Mouse (Mus musculus) midbrain, postnatal 0 days (tissue): ENCODE measurements around the gene Klk7. TPM values are rescaled to one million over a fixed set of nuclear protein-coding genes. Genes with fewer than 3 reads are reported as not detected.

Experiments used
- ATAC-seq: fragments of 200-750 bp; cut with Nextera tagmentation; 2 replicates; pipeline ENCODE4 v1.8.0; 2017; ENCODE audit warnings: moderate number of reproducible peaks, mild to moderate bottlenecking, moderate TSS enrichment, moderate library complexity; ENCODE audit not compliant: low FRiP score
- DNase-seq: peaks from one replicate; pipeline ENCODE4 v3.0.0-alpha.2; 2015; ENCODE audit warnings: low spot score
- H3K27ac ChIP-seq: fragments of 300-500 bp; sonication (generic); 2 replicates; pipeline ENCODE4 v1.5.1; 2014; ENCODE audit warnings: low read depth, mild to moderate bottlenecking, low read length, mixed read lengths
- H3K27me3 ChIP-seq: fragments of 300-500 bp; sonication (generic); 2 replicates; pipeline ENCODE4 v1.6.1; 2014; ENCODE audit warnings: low read length, control low read depth, mixed read lengths; ENCODE audit not compliant: insufficient read depth
- H3K36me3 ChIP-seq: fragments of 300-500 bp; sonication (generic); 2 replicates; pipeline ENCODE4 v1.6.1; 2014; ENCODE audit warnings: low read length, control low read depth, mixed read lengths; ENCODE audit not compliant: insufficient read depth
- H3K4me1 ChIP-seq: fragments of 300-500 bp; sonication (generic); 2 replicates; pipeline ENCODE4 v1.6.1; 2014; ENCODE audit warnings: mild to moderate bottlenecking, control low read depth, antibody characterized with exemption, low read length, mixed read lengths; ENCODE audit not compliant: insufficient read depth
- H3K4me2 ChIP-seq: fragments of 300-500 bp; sonication (generic); 2 replicates; pipeline ENCODE4 v1.6.1; 2014; ENCODE audit warnings: low read depth, mild to moderate bottlenecking, low read length, mixed read lengths; ENCODE audit not compliant: poor library complexity, severe bottlenecking
- H3K4me3 ChIP-seq: fragments of 300-500 bp; sonication (generic); 2 replicates; pipeline ENCODE4 v1.5.1; 2014; ENCODE audit warnings: low read depth, mild to moderate bottlenecking, low read length, moderate library complexity
- H3K9ac ChIP-seq: fragments of 300-500 bp; sonication (generic); replicated peaks from 2 replicates; pipeline ENCODE4 v1.6.1; 2014; ENCODE audit warnings: mild to moderate bottlenecking, low read length, moderate library complexity, mixed read lengths; ENCODE audit not compliant: poor library complexity, severe bottlenecking
- H3K9me3 ChIP-seq: fragments of 300-500 bp; sonication (generic); 2 replicates; pipeline ENCODE4 v1.6.1; 2016; ENCODE audit warnings: low read length, control low read depth
- CTCF ChIP-seq: IDR thresholded peaks from 2 replicates; pipeline ENCODE4 v1.5.1; 2016; ENCODE audit warnings: antibody characterized with exemption, mild to moderate bottlenecking
- whole genome bisulfite sequencing: fragments of 180-500 bp; shearing (Covaris S2); extraction: QIAGEN DNeasy Blood & Tissue Kit; methylation state at CpG from one replicate; pipeline ENCODE4 v1.1.7; 2014; 5-methylcytosine and 5-hydroxymethylcytosine counted together
- polyA plus RNA-seq: library from polyadenylated mRNA; unstranded; fragments of >200 nt; fragmentation: Nextera tagmentation; extraction: Ambion mirVana; gene quantifications from 2 replicates; pipeline ENCODE4 v1.2.1, GENCODE M21; 2015
- total RNA-seq: library from RNA; depleted of rRNA; stranded (reverse); fragments of >200 nt; gene quantifications from 2 replicates; pipeline ENCODE4 v1.2.3, GENCODE M21; 2014

The Klk7 gene
- total and polyA plus RNA-seq, 2 experiments from 2014 or later, result 0.16 TPM

DNA sequence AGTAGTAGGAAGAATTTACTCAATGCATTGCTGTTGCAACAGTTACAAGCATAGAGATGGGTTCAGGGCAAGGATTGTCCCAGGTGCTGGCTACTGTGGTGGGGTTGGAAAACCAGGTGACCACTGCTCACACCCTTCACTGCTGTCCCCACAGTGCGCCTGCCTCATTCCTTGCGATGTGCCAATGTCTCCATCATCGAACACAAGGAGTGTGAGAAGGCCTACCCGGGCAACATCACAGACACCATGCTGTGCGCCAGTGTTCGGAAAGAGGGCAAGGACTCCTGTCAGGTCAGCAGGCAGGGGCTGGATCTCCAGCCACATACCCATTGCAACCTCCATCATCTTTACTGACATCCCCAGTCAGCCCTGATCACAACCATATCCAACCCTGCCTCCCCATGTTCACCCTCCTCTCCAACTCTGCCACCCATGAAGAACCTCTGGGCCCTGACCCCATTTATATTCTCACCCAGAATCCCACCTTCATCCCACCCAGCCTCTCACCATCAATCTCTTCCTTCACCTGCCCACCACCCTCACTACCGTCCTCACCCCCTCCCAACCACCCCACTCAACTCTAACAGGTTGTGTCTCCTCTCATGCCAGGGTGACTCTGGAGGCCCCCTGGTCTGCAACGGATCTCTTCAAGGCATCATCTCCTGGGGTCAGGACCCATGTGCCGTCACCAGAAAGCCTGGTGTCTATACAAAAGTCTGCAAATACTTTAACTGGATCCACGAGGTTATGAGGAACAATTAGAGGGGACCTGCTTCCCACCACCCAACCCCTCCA, 32.7 kb upstream of the Klk7 start:
- Histone ChIP-seq H3K4me1 (0 out of 2 replicates have a peak, but pooled peaks cover 4% of the 10 kb centered on the region), H3K9me3 (no peaks in the 10 kb centered on the region), H3K9ac (no peak overlapping the region), H3K36me3 (no peaks in the 10 kb centered on the region), H3K27me3 (0 out of 2 replicates have a peak, but pooled peaks cover 2% of the 10 kb centered on the region), H3K4me3 (no peak overlapping the region), H3K4me2 (no peak overlapping the region), H3K27ac (no peak overlapping the region)
- 87% methylated on average over 10 of the region's 10 CpGs for WGBS
- no peak for DNase-seq
- TF ChIP-seq CTCF, result no peak
- ATAC-seq, result no peak

DNA sequence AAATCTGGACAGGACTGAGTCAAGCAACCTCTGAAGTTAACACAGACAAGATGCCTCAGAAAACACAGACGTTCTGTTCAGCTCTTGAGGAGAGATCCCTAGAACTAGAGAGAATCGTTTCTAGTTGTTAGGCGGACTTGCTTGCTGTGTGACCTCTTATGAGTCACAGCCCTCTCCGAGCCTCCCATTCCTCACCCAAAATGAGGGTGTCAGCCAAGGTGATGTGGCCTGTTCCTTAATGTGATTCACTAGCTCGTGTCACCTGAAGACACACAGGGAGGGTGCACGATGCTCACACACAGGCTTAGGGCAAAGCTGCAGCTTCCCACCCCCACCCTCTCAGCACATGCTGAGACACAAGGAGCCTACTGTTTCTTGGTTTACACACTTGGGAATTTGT, 30.9 kb upstream of the Klk7 start:
- H3K4me1 ChIP-seq, result 0 out of 2 replicates have a peak, but pooled peaks cover 4% of the 10 kb centered on the region
- ATAC-seq (no peak), DNase-seq (no peak)
- 0 out of 2 replicates have a peak, but pooled peaks cover 5% of the 10 kb centered on the region for H3K27me3 ChIP-seq
- H3K9me3 ChIP-seq, result no peaks in the 10 kb centered on the region
- no peak for TF ChIP-seq CTCF
- WGBS, result 80% methylated on average over 6 of the region's 6 CpGs
- no peak overlapping the region for H3K27ac ChIP-seq
- H3K9ac ChIP-seq, result no peak overlapping the region
- no peak overlapping the region for H3K4me3 ChIP-seq
- no peaks in the 10 kb centered on the region for H3K36me3 ChIP-seq
- H3K4me2 ChIP-seq, result no peak overlapping the region

DNA sequence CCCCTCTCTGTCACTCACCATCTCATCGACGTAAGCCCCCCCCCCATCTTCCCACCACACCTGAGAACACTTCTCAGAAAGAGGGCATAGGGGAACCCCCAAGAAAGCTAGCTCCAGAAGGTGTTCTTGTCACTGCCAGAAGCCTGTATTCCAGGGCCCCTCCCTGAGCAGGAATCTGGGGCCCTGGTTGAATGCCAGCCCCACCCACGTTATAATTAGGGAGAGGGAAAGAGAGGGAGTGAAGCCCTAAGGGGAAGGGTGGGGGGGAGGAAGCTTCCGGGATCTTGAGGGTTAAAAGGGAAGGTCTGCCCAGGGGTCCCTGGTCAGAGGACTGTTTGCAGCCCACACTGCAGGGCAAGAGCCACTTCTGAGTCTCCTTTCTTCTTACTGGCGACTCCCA, 30.3 kb upstream of the Klk7 start, which contains the start of gene Klk10:
Gene Klk10 (plus strand): TSS at position 290 of the 400 bp plus-strand sequence.
- ATAC-seq (no peak), DNase-seq (no peak)
- 52% methylated on average over 5 of the region's 5 CpGs for WGBS
- no peak within 1 kb of the TSS for H3K4me2 ChIP-seq
- H3K9ac ChIP-seq, result no peak within 1 kb of the TSS
- H3K9me3 ChIP-seq, result no peaks in the 10 kb centered on the region
- no peaks in the 10 kb centered on the region for H3K36me3 ChIP-seq
- H3K4me3 ChIP-seq, result no peak within 1 kb of the TSS
- no peak for TF ChIP-seq CTCF
- no peak within 1 kb of the TSS for H3K27ac ChIP-seq
- 0 out of 2 replicates have a peak, but pooled peaks cover 5% of the 10 kb centered on the region for H3K27me3 ChIP-seq
- H3K4me1 ChIP-seq, result 0 out of 2 replicates have a peak, but pooled peaks cover 4% of the 10 kb centered on the region

DNA sequence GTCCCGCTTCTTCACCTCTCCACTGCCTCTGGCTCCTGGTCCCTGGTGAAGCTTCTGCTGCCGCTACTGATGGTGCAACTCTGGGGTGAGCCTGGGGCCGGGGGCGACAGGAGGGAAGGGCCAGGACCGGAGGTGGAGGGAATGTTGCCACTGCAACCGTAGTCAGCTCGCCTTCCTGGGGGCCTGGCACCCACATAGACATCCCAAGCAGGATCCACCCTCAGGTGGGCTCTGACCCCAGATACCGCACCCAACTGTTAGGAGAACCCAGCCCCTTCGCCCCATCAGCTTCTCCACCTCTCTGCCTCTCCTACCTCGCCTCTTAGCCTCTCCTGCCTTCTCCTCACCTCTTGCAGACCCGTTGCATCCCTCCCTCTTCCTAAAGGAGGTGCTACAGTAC, 29.6 kb upstream of the Klk7 start:
- Histone ChIP-seq H3K27me3 (0 out of 2 replicates have a peak, but pooled peaks cover 5% of the 10 kb centered on the region), H3K9ac (no peak overlapping the region), H3K4me3 (no peak overlapping the region), H3K4me1 (0 out of 2 replicates have a peak, but pooled peaks cover 4% of the 10 kb centered on the region), H3K4me2 (no peak overlapping the region), H3K9me3 (no peaks in the 10 kb centered on the region), H3K36me3 (no peaks in the 10 kb centered on the region), H3K27ac (no peak overlapping the region)
- WGBS, result 94% methylated on average over 10 of the region's 11 CpGs
- no peak for TF ChIP-seq CTCF
- ATAC-seq (no peak), DNase-seq (no peak)

DNA sequence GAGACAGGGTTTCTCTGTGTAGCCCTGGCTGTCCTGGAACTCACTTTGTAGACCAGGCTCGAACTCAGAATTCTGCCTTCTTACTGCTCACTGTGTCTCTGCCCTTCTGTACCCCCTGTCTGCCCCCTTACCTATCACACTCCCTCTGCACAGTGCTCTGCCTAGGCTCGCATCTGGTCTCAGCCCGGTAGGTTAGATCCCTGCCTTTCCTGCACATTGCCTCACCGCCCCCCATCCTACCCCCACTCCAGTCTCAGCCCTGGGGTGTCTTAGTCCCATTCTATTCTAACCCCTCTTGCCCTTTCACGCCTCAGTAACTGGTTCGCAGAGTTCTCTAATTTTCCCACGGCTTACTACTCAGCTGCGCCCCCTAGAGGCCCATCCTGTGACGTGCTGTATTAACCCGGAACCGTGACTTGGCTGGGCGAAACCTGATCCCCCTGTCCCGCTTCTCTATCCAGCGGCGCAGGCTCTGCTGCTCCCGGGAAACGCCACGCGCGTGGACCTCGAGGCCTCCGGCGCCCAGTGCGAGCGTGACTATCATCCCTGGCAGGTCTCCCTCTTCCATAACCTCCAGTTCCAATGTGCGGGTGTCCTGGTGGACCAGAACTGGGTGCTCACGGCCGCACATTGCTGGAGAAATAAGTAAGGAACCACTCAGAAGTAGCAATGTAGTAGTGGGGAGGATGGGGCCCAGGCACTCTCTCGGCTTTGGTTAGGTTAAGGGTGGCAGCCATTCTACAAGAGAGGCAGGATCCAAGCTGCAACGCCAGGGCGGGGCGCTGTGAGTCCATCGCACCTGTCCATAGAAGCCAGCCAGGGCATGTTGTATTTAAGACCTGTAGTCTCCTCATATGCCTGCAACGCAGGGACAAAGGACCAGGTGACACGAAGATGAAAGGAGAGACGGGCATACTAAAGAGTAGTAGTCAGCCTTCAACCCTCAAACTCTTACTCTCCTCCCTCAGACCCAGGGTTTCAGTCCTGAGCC, 28.5 kb upstream of the Klk7 start:
- peak; percentile 89 for TF ChIP-seq CTCF
- H3K4me1 ChIP-seq, result 0 out of 2 replicates have a peak, but pooled peaks cover 4% of the 10 kb centered on the region
- DNase-seq, result peak; percentile 60
- WGBS, result 8% methylated on average over 36 of the region's 36 CpGs
- 0 out of 2 replicates have a peak overlapping the region, but pooled peaks have one; percentile 29 for H3K9ac ChIP-seq
- peak overlapping the region; percentile 34 for H3K4me3 ChIP-seq
- H3K27me3 ChIP-seq, result 0 out of 2 replicates have a peak, but pooled peaks cover 5% of the 10 kb centered on the region
- H3K36me3 ChIP-seq, result no peaks in the 10 kb centered on the region
- H3K4me2 ChIP-seq, result peak overlapping the region; percentile 68
- no peak overlapping the region for H3K27ac ChIP-seq
- ATAC-seq, result peak; percentile 61
- no peaks in the 10 kb centered on the region for H3K9me3 ChIP-seq
